Mouse (Mus musculus): ENCODE results near the gene Taar9. TPM values are rescaled to one million over a fixed set of nuclear protein-coding genes. Genes with fewer than 3 reads are reported as not detected.
"Not testable (repeated sequence)": the region's sequence is repeated elsewhere in the genome, so short reads cannot be mapped to it uniquely, and the experiment has no call there.

Gene Taar9
- total RNA-seq (2021), result not detected
- long read RNA-seq, result 0 reads

- DNase-seq (ENCODE audit: low spot score in 2 of 2), result not testable (repeated sequence)
These were observed at the start of gene Taar9 for GRCm38 (mm10) chr10:24109434-24109833. Taar9 (minus strand) TSS chr10:24109534.

DNA sequence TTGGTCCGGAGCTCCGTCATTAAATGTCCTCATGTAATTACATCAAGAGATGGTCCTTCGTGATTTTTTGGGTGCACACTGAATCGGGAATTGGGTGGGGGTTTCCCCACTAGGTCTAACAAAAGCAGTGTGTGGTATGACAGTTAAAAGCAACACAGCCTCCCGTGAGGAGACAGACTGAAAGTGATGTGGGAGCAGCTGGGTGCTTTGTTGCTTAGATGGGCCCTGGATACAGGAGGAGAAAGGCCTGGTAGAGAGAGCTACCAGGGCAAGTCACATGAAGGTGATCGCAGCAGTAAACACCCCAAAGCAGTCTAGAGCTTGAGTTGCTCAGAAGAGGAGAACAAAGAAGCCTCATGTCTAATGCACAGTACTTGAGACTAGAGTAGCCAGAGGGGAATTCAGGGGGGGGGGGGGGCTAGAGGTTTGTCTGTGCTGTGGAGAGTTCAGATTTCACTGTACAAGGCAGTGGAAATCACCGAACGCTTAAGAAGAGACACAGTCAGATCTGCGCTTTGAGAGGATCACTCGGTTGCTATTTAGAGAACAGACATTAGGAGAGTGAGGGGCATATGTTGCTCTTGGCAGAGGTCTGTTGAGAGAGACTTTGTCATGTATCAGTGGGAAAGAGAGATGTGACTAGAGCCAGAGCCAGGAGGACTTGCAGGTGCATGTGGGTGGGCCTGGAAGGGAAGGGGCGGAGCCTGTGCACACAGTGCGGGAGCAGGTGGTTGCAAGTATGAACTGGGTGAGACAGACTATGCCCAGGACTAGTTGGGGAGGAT lies 49.3 kb upstream of the Taar9 start:
- DNase-seq (ENCODE audit: low spot score in 2 of 2), result peak; percentile 25 to 55

DNA sequence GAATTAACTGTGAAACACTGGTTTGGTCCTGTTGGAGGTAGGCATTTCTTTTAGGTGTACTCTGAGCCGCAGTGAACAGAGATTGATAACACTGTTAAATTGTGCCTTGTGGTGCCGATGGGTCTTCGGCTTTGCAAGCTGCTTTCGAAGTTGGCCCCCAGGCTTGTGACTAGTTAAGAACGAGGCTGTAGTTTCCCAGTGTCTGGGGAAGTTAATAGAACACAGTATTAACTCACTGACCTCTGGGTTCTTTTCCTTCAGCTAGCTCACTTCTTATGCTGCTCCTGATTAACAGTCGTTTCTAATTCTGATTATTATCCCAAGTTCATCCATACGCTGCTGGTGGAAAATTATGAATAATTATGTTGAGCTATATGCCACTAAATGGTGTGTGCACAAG lies 40.8 kb upstream of the Taar9 start:
- no peak for DNase-seq (ENCODE audit: low spot score in 2 of 2)

GRCm38 (mm10) chr10:24149135-24149781 lies 39.9 kb upstream of the Taar9 start, which contains the start of gene Stx7:
Stx7 (plus strand) TSS chr10:24149302.
- DNase-seq (ENCODE audit: low spot score in 2 of 2), result peak; percentile 90 to 94

GRCm38 (mm10) chr10:24142735-24143134 lies 33.4 kb upstream of the Taar9 start:
- DNase-seq (ENCODE audit: low spot score in 2 of 2), result no peak

- DNase-seq (ENCODE audit: low spot score in 2 of 2), result no peak
These were observed 29.4 kb upstream of the Taar9 start for GRCm38 (mm10) chr10:24138623-24139261.

DNA sequence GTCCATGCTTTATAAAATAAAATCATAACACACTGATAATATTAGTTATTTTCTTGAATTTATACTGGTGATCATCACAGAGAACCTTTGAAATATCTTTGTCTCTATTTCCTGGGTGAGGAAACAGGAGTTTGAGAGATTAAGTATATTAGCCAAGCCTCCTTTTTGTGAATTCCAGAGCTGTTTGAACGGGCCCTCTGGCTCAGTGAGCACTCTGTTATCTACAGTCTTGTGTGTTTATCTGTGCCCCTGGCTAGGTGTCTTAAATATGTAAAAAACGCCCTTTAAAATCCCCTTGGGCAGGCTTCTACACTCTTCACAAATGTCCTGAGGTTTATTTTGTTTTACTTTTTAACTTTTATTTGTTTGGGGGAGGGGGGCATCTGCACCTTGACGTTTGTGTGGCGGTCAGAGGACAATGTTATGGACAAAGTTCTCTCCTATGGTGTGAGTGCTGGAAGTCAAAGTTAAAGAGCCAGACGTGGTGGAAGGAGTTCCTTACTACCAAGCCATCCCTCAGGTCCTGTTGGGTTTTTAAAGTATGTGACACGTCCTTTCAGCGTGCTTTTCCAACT lies 24.8 kb upstream of the Taar9 start:
- DNase-seq (ENCODE audit: low spot score in 2 of 2), result no peak

DNA sequence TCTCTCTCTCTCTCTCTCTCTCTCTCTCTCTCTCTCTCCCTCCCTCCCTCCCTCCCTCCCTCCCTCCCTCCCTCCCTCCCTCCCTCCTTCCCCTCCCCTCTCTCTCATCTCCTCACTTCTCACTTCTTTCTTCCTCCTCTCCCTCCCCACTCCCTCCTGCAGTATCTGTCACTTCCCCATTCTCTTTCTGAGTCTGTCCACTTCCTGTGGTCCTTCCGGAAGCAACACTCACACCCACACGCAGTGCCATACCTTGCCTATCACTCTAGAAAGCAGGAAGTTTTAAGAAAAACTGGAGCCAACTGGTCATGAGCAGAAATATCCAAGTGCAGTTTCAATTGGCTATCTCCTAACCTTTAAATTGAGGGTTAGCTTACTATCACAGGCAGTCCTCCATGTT lies 23.8 kb upstream of the Taar9 start:
- no peak for DNase-seq (ENCODE audit: low spot score in 2 of 2)

GRCm38 (mm10) chr10:24132273-24132672 lies 22.9 kb upstream of the Taar9 start:
- DNase-seq (ENCODE audit: low spot score in 2 of 2), result no peak

DNA sequence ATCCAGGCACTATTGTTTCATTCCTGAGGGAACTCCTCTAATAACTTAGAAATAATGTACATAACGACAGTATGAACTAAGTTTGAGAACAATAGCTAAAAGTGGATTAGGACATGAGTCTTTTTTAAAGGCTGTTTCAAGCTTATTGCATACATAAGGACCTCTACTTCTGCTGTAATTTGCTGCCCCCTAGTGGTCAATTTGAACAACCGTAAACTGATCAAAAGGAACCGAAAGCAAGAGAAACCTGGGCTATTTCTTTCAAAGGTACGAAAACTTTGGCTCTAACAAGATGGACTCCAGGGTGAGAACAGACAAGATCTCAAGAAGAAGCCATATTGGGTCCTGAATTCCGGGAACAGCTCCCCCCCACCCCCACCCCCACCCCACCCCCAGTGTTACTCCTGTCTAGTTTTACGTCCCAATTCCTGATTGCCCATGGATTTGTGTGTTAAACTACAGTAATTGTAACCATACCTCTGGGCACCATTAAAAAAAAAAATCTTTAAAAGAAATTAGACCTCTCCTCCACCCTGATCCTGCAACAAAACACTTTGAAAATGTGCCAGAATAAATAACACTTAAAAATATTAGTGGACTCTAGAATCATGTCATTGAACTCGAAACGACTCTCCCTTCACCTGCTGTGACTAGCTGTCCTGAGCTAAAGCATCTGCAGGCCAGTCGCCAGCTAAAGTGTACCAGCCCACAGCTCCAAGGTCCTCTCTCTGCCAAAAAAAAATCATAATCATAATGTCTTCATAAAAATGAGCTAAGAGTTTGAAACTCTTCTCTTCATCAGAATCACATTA lies 22.3 kb upstream of the Taar9 start:
- DNase-seq (ENCODE audit: low spot score in 2 of 2), result peak; percentile 38 to 70

DNA sequence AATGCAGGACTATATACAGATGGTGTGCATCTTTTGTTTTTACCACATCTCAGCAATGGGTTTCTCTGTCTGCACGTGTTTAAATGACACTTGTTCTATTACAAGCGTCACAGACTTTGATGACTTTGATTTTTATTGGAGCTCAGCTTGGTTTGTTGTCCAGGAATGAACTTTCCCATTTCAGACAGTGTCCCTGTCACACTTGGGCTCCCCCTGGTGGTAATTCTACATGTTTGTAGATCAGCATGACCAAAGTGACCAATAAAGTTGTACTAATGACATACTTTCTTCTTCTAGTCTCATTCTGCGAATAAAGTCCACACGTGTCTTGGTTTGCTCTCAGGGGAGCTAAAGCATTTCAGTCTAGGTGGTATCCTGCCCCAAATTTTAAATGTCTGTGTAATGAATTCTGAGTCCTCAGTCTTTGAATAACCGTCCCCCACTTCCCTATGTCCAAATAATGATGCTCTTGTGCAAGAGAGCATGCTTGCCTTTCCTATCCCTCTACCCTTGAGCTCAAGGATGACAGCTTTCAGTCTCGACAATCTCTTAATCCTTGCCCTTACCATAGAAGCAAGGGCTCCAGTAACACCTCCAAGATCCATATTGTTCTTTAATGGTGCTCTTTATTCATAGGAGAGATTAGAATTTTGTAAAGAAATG lies 1.9 kb upstream of the Taar9 start:
- DNase-seq (ENCODE audit: low spot score in 2 of 2), result peak in 1 of 2 experiments; percentile 33

GRCm38 (mm10) chr10:24108236-24108635 lies 1.1 kb downstream of the Taar9 start:
- no peak for DNase-seq (ENCODE audit: low spot score in 2 of 2)

DNA sequence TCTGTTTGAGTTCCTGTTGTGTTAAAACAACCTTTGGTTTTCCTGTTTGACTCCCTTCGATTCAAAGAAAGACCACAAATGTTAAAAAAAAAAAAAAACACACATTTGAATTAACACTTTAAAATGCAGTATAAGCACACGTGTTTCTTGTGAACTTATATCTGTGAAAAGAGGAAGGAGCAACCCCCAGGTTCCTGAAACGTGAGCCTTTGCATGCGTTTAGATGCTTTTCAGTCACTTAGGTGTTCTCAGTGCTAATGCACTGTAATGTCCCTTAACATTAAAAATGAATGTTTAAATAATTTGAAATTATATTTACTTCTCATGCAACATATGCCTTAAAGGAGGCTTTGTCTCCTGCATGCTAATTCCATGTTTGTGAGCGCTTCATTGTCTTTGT lies 1.6 kb downstream of the Taar9 start:
- no peak for DNase-seq (ENCODE audit: low spot score in 2 of 2)

GRCm38 (mm10) chr10:24103299-24103698 lies 6.0 kb downstream of the Taar9 start:
- DNase-seq (ENCODE audit: low spot score in 2 of 2), result not testable (repeated sequence)

DNA sequence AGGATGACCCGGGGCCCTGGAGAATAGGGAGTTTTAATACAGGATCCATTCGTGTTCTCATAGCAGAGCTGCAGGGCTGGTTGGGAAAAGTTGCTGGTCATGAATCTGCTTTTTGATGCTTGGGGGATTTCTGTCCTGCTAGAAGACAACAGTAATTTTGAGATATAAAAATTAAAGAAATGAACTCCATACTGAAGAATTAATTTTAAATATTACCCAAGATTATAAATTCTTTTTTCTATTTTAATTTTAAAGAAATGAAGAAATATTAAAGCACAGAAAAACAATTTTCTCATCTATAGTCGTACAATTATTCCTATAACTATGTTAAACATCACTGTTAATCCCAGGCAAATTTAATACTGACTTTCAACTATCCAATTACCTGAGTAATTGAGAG lies 7.5 kb downstream of the Taar9 start, which contains the start of gene Taar8c:
Gene Taar8c (minus strand): TSS at position 101 of the 400 bp plus-strand sequence.
- DNase-seq (ENCODE audit: low spot score in 2 of 2), result not testable (repeated sequence)

GRCm38 (mm10) chr10:24097010-24097409 lies 12.3 kb downstream of the Taar9 start:
- DNase-seq (ENCODE audit: low spot score in 2 of 2), result not testable (repeated sequence)

GRCm38 (mm10) chr10:24092194-24092593 lies 17.1 kb downstream of the Taar9 start, which contains the start of gene Taar8b:
Taar8b (minus strand) TSS chr10:24092294.
- DNase-seq (ENCODE audit: low spot score in 2 of 2), result no peak

DNA sequence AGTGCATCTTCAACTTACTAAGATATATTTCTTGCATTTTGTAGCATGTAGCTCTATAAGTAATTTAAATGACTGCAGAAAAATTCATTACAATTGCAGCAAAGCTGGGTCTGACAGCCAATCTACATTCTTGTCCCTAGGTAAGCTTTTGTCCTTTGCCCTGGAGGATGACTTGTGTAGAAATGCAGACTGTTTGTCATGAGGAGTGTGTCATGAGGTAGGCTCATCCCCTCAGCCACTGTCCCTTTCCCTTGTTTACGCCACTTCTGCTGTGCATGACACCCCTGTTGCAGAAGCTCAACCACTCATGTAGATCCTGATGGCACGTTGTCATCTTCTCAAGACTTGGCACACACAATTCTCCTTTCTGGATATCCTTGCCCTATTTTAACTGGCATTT lies 22.2 kb downstream of the Taar9 start:
- DNase-seq (ENCODE audit: low spot score in 2 of 2), result no peak

DNA sequence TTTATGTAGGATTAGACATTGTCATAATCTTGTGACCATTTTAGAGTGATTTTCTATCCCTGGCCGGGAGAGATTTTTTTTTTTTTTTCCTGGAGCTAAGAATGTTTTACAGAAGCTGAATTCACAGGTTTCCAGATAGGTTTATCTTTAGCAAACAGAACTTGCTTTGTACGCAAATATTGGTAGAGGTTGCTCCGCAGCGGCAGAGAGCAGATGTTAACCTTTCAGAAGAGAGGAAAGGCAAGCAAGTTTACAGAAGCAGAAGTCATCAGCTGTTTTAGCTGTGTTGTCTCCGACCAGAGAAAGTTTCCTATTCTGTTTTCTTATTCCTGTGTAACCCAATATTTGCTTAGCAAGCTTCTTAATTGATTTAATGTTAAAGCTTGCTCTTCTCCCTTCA lies 22.8 kb downstream of the Taar9 start:
- DNase-seq (ENCODE audit: low spot score in 2 of 2), result no peak

DNA sequence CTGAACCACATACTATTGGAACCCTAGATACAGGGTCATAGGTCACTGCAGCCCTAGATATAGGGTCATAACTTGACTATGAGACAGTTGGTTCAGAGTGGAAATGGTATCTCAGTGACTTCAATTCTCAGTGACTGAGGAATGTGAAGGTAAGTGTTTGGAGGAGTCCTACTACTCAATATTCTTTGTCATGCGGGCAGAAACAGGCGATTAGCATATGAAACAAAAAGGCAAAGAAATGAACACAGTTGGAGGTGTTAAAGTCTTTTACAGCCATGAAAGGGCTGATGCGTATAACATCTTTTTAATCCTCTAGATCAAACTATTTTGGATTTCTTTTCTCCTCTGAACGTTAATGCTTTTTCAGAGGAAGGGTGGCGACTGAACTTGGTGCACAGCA lies 23.4 kb downstream of the Taar9 start:
- DNase-seq (ENCODE audit: low spot score in 2 of 2), result no peak
